Mouse (Mus musculus) midbrain, embryonic 15.5 days (tissue): ENCODE results near the gene Fgfr2. TPM values are rescaled to one million over a fixed set of nuclear protein-coding genes. Genes with fewer than 3 reads are reported as not detected.

Source experiments
- ATAC-seq: fragments of 200-750 bp; cut with Nextera tagmentation; replicated peaks from 2 replicates; pipeline ENCODE4 v1.8.0; 2017; ENCODE audit warnings: moderate TSS enrichment
- H3K27ac ChIP-seq: fragments of 300-500 bp; sonication (generic); 2 replicates; pipeline ENCODE4 v1.5.1; 2015; ENCODE audit warnings: mild to moderate bottlenecking, inconsistent platforms
- H3K27me3 ChIP-seq: fragments of 300-500 bp; sonication (generic); replicated peaks from 2 replicates; pipeline ENCODE4 v1.6.1; 2015; ENCODE audit warnings: inconsistent platforms
- H3K36me3 ChIP-seq: fragments of 300-500 bp; sonication (generic); replicated peaks from 2 replicates; pipeline ENCODE4 v1.6.1; 2015; ENCODE audit warnings: inconsistent platforms
- H3K4me1 ChIP-seq: fragments of 300-500 bp; sonication (generic); 2 replicates; pipeline ENCODE4 v1.6.1; 2015; ENCODE audit warnings: inconsistent platforms
- H3K4me2 ChIP-seq: fragments of 300-500 bp; sonication (generic); 2 replicates; pipeline ENCODE4 v1.6.1; 2015; ENCODE audit warnings: inconsistent platforms, mild to moderate bottlenecking, moderate library complexity
- H3K4me3 ChIP-seq: fragments of 300-500 bp; sonication (generic); 2 replicates; pipeline ENCODE4 v1.5.1; 2015; ENCODE audit warnings: mild to moderate bottlenecking, inconsistent platforms
- H3K9ac ChIP-seq: fragments of 300-500 bp; sonication (generic); 2 replicates; pipeline ENCODE4 v1.6.1; 2015; ENCODE audit warnings: mild to moderate bottlenecking, inconsistent platforms
- H3K9me3 ChIP-seq: fragments of 300-500 bp; sonication (generic); 2 replicates; pipeline ENCODE4 v1.6.1; 2016; ENCODE audit warnings: inconsistent platforms
- whole genome bisulfite sequencing: fragments of 180-500 bp; shearing (Covaris S2); methylation state at CpG from one replicate; pipeline ENCODE4 v1.1.7; 2015; ENCODE audit warnings: mixed read lengths; 5-methylcytosine and 5-hydroxymethylcytosine counted together
- polyA plus RNA-seq: library from polyadenylated mRNA; unstranded; fragments of >200 nt; fragmentation: Nextera tagmentation; extraction: Ambion mirVana; gene quantifications from 2 replicates; pipeline ENCODE4 v1.2.1, GENCODE M21; 2015

The Fgfr2 gene
- polyA plus RNA-seq, 1 experiment from 2014 or later = 23.3 TPM

GRCm38 (mm10) chr7:132811716-132812618 lies 311.2 kb downstream of the Fgfr2 start:
- peak overlapping the region; percentile 86 for H3K27ac ChIP-seq
- WGBS = 14% methylated on average over 23 of the region's 23 CpGs
- peak overlapping the region; percentile 77 for H3K4me2 ChIP-seq
- no peaks in the 10 kb centered on the region for H3K9me3 ChIP-seq
- H3K9ac ChIP-seq = peak overlapping the region; percentile 53
- H3K4me1 ChIP-seq = peaks cover 66% of the 10 kb centered on the region
- H3K4me3 ChIP-seq = peak overlapping the region; percentile 79
- no peak for ATAC-seq
- no peaks in the 10 kb centered on the region for H3K36me3 ChIP-seq
- H3K27me3 ChIP-seq = no peaks in the 10 kb centered on the region

- Histone ChIP-seq H3K9me3 (no peaks in the 10 kb centered on the region), H3K4me2 (peak overlapping the region; percentile 77; the same call in 1 of the 2 replicates), H3K9ac (no peak overlapping the region), H3K27ac (no peak overlapping the region), H3K36me3 (no peaks in the 10 kb centered on the region), H3K4me1 (peaks cover 77% of the 10 kb centered on the region), H3K4me3 (no peak overlapping the region), H3K27me3 (no peaks in the 10 kb centered on the region)
- ATAC-seq = 0 out of 2 replicates have a peak, but pooled peaks have one; percentile 7
- 53% methylated on average over 1 of the region's 1 CpGs for WGBS
Measured at GRCm38 (mm10) chr7:132810879-132811278, 312.3 kb downstream of the Fgfr2 start.

GRCm38 (mm10) chr7:132810368-132810767 lies 312.8 kb downstream of the Fgfr2 start:
- Histone ChIP-seq H3K9ac (no peak overlapping the region), H3K4me2 (peak overlapping the region; percentile 77; the same call in 1 of the 2 replicates), H3K9me3 (no peaks in the 10 kb centered on the region), H3K27me3 (no peaks in the 10 kb centered on the region), H3K27ac (peak overlapping the region; percentile 36; the same call in 1 of the 2 replicates), H3K4me3 (no peak overlapping the region), H3K36me3 (no peaks in the 10 kb centered on the region), H3K4me1 (peaks cover 82% of the 10 kb centered on the region)
- no peak for ATAC-seq
- WGBS = 9% methylated on average over 6 of the region's 6 CpGs

- Histone ChIP-seq H3K4me3 (no peak overlapping the region), H3K4me1 (peaks cover 82% of the 10 kb centered on the region), H3K27me3 (no peaks in the 10 kb centered on the region), H3K9me3 (no peaks in the 10 kb centered on the region), H3K27ac (peak overlapping the region; percentile 50; the same call in 1 of the 2 replicates), H3K36me3 (no peaks in the 10 kb centered on the region), H3K4me2 (peak overlapping the region; percentile 32), H3K9ac (no peak overlapping the region)
- 23% methylated on average over 6 of the region's 6 CpGs for WGBS
- ATAC-seq = no peak
Measured at GRCm38 (mm10) chr7:132809721-132810120, 313.4 kb downstream of the Fgfr2 start.

- Histone ChIP-seq H3K4me1 (peaks cover 77% of the 10 kb centered on the region), H3K27me3 (no peaks in the 10 kb centered on the region), H3K9me3 (no peaks in the 10 kb centered on the region), H3K36me3 (no peaks in the 10 kb centered on the region), H3K9ac (0 out of 2 replicates have a peak overlapping the region, but pooled peaks have one; percentile 16), H3K4me2 (peak overlapping the region; percentile 32), H3K27ac (peak overlapping the region; percentile 77), H3K4me3 (no peak overlapping the region)
- no peak for ATAC-seq
- 4% methylated on average over 20 of the region's 20 CpGs for WGBS
Measured at GRCm38 (mm10) chr7:132808841-132809682, 314.1 kb downstream of the Fgfr2 start.

- ATAC-seq = no peak
- H3K9me3 ChIP-seq = no peaks in the 10 kb centered on the region
- peak overlapping the region; percentile 77 for H3K27ac ChIP-seq
- H3K4me3 ChIP-seq = no peak overlapping the region
- no peak overlapping the region for H3K4me2 ChIP-seq
- H3K27me3 ChIP-seq = no peaks in the 10 kb centered on the region
- H3K36me3 ChIP-seq = no peaks in the 10 kb centered on the region
- no peak overlapping the region; the same call in 1 of the 2 replicates for H3K9ac ChIP-seq
- H3K4me1 ChIP-seq = peaks cover 75% of the 10 kb centered on the region
- WGBS = 41% methylated on average over 7 of the region's 7 CpGs
Measured at GRCm38 (mm10) chr7:132808051-132808796, 314.9 kb downstream of the Fgfr2 start.

GRCm38 (mm10) chr7:132806926-132807857 lies 316.0 kb downstream of the Fgfr2 start:
- Histone ChIP-seq H3K27me3 (no peaks in the 10 kb centered on the region), H3K4me2 (no peak overlapping the region), H3K9ac (no peak overlapping the region), H3K36me3 (no peaks in the 10 kb centered on the region), H3K27ac (peak overlapping the region; percentile 31; the same call in 1 of the 2 replicates), H3K9me3 (no peaks in the 10 kb centered on the region), H3K4me3 (no peak overlapping the region), H3K4me1 (peaks cover 67% of the 10 kb centered on the region)
- 45% methylated on average over 13 of the region's 13 CpGs for WGBS
- ATAC-seq = no peak

- Histone ChIP-seq H3K4me2 (no peak overlapping the region), H3K36me3 (no peaks in the 10 kb centered on the region), H3K27me3 (no peaks in the 10 kb centered on the region), H3K4me1 (peaks cover 60% of the 10 kb centered on the region), H3K9me3 (no peaks in the 10 kb centered on the region), H3K9ac (no peak overlapping the region), H3K27ac (peak overlapping the region; percentile 31), H3K4me3 (no peak overlapping the region)
- 42% methylated on average over 5 of the region's 5 CpGs for WGBS
- no peak for ATAC-seq
Measured at GRCm38 (mm10) chr7:132806286-132806685, 316.9 kb downstream of the Fgfr2 start.

- Histone ChIP-seq H3K4me2 (no peak overlapping the region), H3K36me3 (no peaks in the 10 kb centered on the region), H3K9me3 (no peaks in the 10 kb centered on the region), H3K4me1 (peaks cover 46% of the 10 kb centered on the region), H3K9ac (no peak overlapping the region), H3K27me3 (no peaks in the 10 kb centered on the region), H3K27ac (no peak overlapping the region), H3K4me3 (no peak overlapping the region)
- ATAC-seq = no peak
- 92% methylated on average over 5 of the region's 5 CpGs for WGBS
Measured at GRCm38 (mm10) chr7:132804951-132805350, 318.2 kb downstream of the Fgfr2 start.

- Histone ChIP-seq H3K27ac (no peak overlapping the region), H3K36me3 (no peaks in the 10 kb centered on the region), H3K4me2 (no peak overlapping the region), H3K27me3 (no peaks in the 10 kb centered on the region), H3K4me1 (peaks cover 41% of the 10 kb centered on the region), H3K9ac (no peak overlapping the region), H3K9me3 (no peaks in the 10 kb centered on the region), H3K4me3 (no peak overlapping the region)
- 93% methylated on average over 7 of the region's 7 CpGs for WGBS
- ATAC-seq = no peak
Measured at GRCm38 (mm10) chr7:132804461-132804860, 318.7 kb downstream of the Fgfr2 start.

GRCm38 (mm10) chr7:132803962-132804361 lies 319.2 kb downstream of the Fgfr2 start:
- Histone ChIP-seq H3K9me3 (no peaks in the 10 kb centered on the region), H3K4me1 (peaks cover 36% of the 10 kb centered on the region), H3K4me2 (no peak overlapping the region), H3K27me3 (no peaks in the 10 kb centered on the region), H3K9ac (no peak overlapping the region), H3K36me3 (no peaks in the 10 kb centered on the region), H3K4me3 (no peak overlapping the region), H3K27ac (no peak overlapping the region)
- 74% methylated on average over 3 of the region's 3 CpGs for WGBS
- ATAC-seq = no peak
